16 mouse cellular contexts compared by ENCODE assay signal in genomic region chr1:42709024-42709423, GRCm38 (mm10). TPM values are rescaled to one million over a fixed set of nuclear protein-coding genes. Genes with fewer than 3 reads are reported as not detected.
DNase-seq lines count a peak whose midpoint lies in the region; ATAC-seq and TF ChIP-seq lines count a peak whose summit lies in the region.
"Had no signal": no experiment of that assay in that cellular context is flagged by ENCODE, and none has a peak within 500 bp of the region (broad histone marks: within the 10 kb centered on the region; RNA-seq: fewer than 3 reads in every experiment).

No protein-coding gene starts in this region.

- H3K27me3 ChIP-seq in forebrain, embryonic 10.5 days (ENCODE audit: poor library complexity, severe bottlenecking) = peaks cover 100% of the 10 kb centered on the region
- H3K27me3 ChIP-seq in hindbrain, embryonic 12.5 days = peaks cover 14% of the 10 kb centered on the region
- 0 out of 2 replicates have a peak, but pooled peaks cover 4% of the 10 kb centered on the region for H3K27me3 ChIP-seq in midbrain, embryonic 13.5 days

- H3K27ac ChIP-seq in forebrain, embryonic 10.5 days = peak overlapping the region; percentile 31; the same call in 1 of the 2 replicates
- peak overlapping the region; percentile 64 for H3K27ac ChIP-seq in hindbrain, embryonic 12.5 days
- H3K27ac ChIP-seq in midbrain, embryonic 13.5 days = peak overlapping the region; percentile 70
- H3K27ac ChIP-seq: heart, embryonic 15.5 days; intestine, embryonic 15.5 days; liver, embryonic 12.5 days had no signal

- peak overlapping the region; percentile 61 for H3K4me3 ChIP-seq in forebrain, embryonic 10.5 days
- H3K4me3 ChIP-seq in hindbrain, embryonic 12.5 days = peak overlapping the region; percentile 59; the same call in 1 of the 2 replicates
- H3K4me3 ChIP-seq in midbrain, embryonic 13.5 days (replicated peaks) = peak overlapping the region; percentile 59
- H3K4me3 ChIP-seq in lung, adult 2 months (replicated peaks; ENCODE audit: extremely low read depth, low read depth, low read length) = no peak overlapping the region
- H3K4me3 ChIP-seq: heart, embryonic 15.5 days; intestine, embryonic 15.5 days; liver, embryonic 12.5 days had no signal

- TF ChIP-seq CTCF in lung, adult 2 months (IDR thresholded peaks at IDR 0.05; ENCODE audit: insufficient read depth, low read length) = no peak

- H3K4me1 ChIP-seq in forebrain, embryonic 10.5 days = peaks cover 97% of the 10 kb centered on the region
- peaks cover 83% of the 10 kb centered on the region for H3K4me1 ChIP-seq in hindbrain, embryonic 12.5 days
- peaks cover 91% of the 10 kb centered on the region for H3K4me1 ChIP-seq in midbrain, embryonic 13.5 days (replicated peaks)
- H3K4me1 ChIP-seq in lung, adult 2 months (ENCODE audit: control insufficient read depth, insufficient read depth, low read length) = peaks cover 2% of the 10 kb centered on the region; the same call in 1 of the 2 replicates
- H3K4me1 ChIP-seq: liver, embryonic 12.5 days had no signal

- no peaks in the 10 kb centered on the region for H3K9me3 ChIP-seq in forebrain, embryonic 10.5 days
- H3K9me3 ChIP-seq in hindbrain, embryonic 12.5 days (replicated peaks) = no peaks in the 10 kb centered on the region
- H3K9me3 ChIP-seq in midbrain, embryonic 13.5 days = no peaks in the 10 kb centered on the region
- H3K9me3 ChIP-seq: heart, embryonic 15.5 days; intestine, embryonic 15.5 days; liver, embryonic 12.5 days had no signal

- no peak for ATAC-seq in hindbrain, embryonic 12.5 days (ENCODE audit: low FRiP score)
- no peak for ATAC-seq in midbrain, embryonic 13.5 days
- no peak for ATAC-seq in megakaryocyte, adult 5-6 weeks (ENCODE audit: poor library complexity, severe bottlenecking)
- ATAC-seq in inflammation-experienced regulatory T-cells, adult 6 months = no peak
- ATAC-seq: intestine, embryonic 15.5 days; liver, embryonic 12.5 days had no signal

- DNase-seq in embryo, embryonic 11 days = peak; percentile 9
- no peak for DNase-seq in embryo, embryonic 10 days (ENCODE audit: low spot score)
- no peak for DNase-seq in forebrain, embryonic 10.5 days (ENCODE audit: extremely low spot score, low spot score)
- no peak for DNase-seq in lung, adult 2 months
- DNase-seq: cerebellum, adult 8-10 months; lung, postnatal 10 days; right cerebral cortex, postnatal 25 days had no signal

- TF ChIP-seq POLR2A in lung, adult 2 months (IDR thresholded peaks at IDR 0.05; ENCODE audit: borderline replicate concordance, extremely low read depth, low read depth, low read length) = no peak

- peak overlapping the region; percentile 47 for H3K9ac ChIP-seq in hindbrain, embryonic 12.5 days
- H3K9ac ChIP-seq in midbrain, embryonic 13.5 days (replicated peaks) = peak overlapping the region; percentile 59
- H3K9ac ChIP-seq: heart, embryonic 15.5 days; intestine, embryonic 15.5 days; liver, embryonic 12.5 days had no signal

- peaks cover 21% of the 10 kb centered on the region; the same call in 1 of the 2 replicates for H3K36me3 ChIP-seq in forebrain, embryonic 10.5 days (replicated peaks)
- no peaks in the 10 kb centered on the region for H3K36me3 ChIP-seq in hindbrain, embryonic 12.5 days
- H3K36me3 ChIP-seq in midbrain, embryonic 13.5 days = no peaks in the 10 kb centered on the region
- H3K36me3 ChIP-seq: heart, embryonic 15.5 days; intestine, embryonic 15.5 days; liver, embryonic 12.5 days had no signal

- H3K4me2 ChIP-seq in hindbrain, embryonic 12.5 days (replicated peaks) = peak overlapping the region; percentile 62
- H3K4me2 ChIP-seq in midbrain, embryonic 13.5 days (replicated peaks) = peak overlapping the region; percentile 72
- H3K4me2 ChIP-seq: heart, embryonic 15.5 days; intestine, embryonic 15.5 days; liver, embryonic 12.5 days had no signal

- WGBS in forebrain, embryonic 10.5 days = 11% methylated on average over 1 of the region's 1 CpGs
- 18% methylated on average over 1 of the region's 1 CpGs for WGBS in hindbrain, embryonic 12.5 days
- 5% methylated on average over 1 of the region's 1 CpGs for WGBS in midbrain, embryonic 13.5 days
- 17% methylated on average over 1 of the region's 1 CpGs for WGBS in lung, adult 2 months

RNA-seq across cellular contexts. Expression of gene Pou3f3, which starts 13.5 kb away (rescaled TPM):
- polyA plus RNA-seq in forebrain, embryonic 10.5 days (2016; fragmentation: Nextera tagmentation; extraction: Ambion mirVana) = 13.4 and 14.4 TPM in 2 replicates
- 28.8 and 29.2 TPM in 2 replicates for polyA plus RNA-seq in hindbrain, embryonic 12.5 days (2016; fragmentation: Nextera tagmentation; extraction: Ambion mirVana)
- polyA plus RNA-seq in midbrain, embryonic 13.5 days (2015; fragmentation: Nextera tagmentation; extraction: Ambion mirVana) = 28.2 and 28.4 TPM in 2 replicates
- polyA plus RNA-seq in lung, adult 2 months (2012; rRNA removed) = 0.06 and 0.07 TPM in 2 replicates
- not detected in 2 replicates for total RNA-seq in megakaryocyte, adult 5-6 weeks (2015)
- total RNA-seq in megakaryocyte, adult 5-6 weeks (2017) = not detected in 2 replicates
- not detected for polyA plus RNA-seq in inflammation-experienced regulatory T-cells, adult 6 months (2017; shearing (Covaris generic))
- total RNA-seq: granulocyte monocyte progenitor cell, adult 5-6 weeks; monocyte, adult 5-6 weeks had no signal

Comparison
In these comparisons a context has a peak if more than half of its experiments do, and no peak if none do; other contexts are left out.
1. RNA of gene Pou3f3, which starts 13.5 kb away (polyA plus RNA-seq): 28.8 to 29.2 TPM in hindbrain, embryonic 12.5 days, 28.2 to 28.4 TPM in midbrain, embryonic 13.5 days and 13.4 to 14.4 TPM in forebrain, embryonic 10.5 days; 0.06 to 0.07 TPM in lung, adult 2 months and not detected in inflammation-experienced regulatory T-cells, adult 6 months; every median in the first group is over 10 times any median in the second.
2. Peak in every context shown above with its lines, with median percentiles within 50 percentile points of each other: H3K27ac ChIP-seq.